Mouse (Mus musculus): ENCODE results near the gene Lhfpl2. TPM values are rescaled to one million over a fixed set of nuclear protein-coding genes. Genes with fewer than 3 reads are reported as not detected.

Gene Lhfpl2
- polyA plus RNA-seq, 1 experiment from 2014 or later: 34.2 TPM

DNA sequence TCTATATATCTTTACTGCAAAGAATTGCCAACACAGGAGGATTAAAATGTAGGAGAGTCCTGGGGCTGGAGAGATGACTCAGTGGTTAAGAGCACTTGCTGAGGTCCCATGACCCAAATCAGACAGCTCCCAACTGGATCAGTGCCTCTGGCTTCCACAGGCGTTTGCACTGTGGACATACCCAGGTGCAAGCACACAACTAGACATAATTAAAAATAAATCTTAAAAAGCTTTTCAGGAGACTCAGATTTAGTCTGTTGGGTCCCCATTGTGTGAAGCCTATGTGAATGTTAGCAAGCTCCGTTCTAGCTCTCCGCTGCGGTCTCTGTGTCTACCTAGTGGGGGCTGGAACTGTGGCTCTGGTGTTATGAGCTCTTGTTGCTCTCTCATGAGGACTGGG, 1.8 kb downstream of the Lhfpl2 start:
- 84% methylated on average over 4 of the region's 4 CpGs for WGBS
- H3K9me3 ChIP-seq: no peaks in the 10 kb centered on the region
- H3K36me3 ChIP-seq (replicated peaks): peaks cover 5% of the 10 kb centered on the region; the same call in 1 of the 2 replicates
- no peak overlapping the region for H3K27ac ChIP-seq (replicated peaks)
- peaks cover 81% of the 10 kb centered on the region for H3K4me1 ChIP-seq
- peaks cover 33% of the 10 kb centered on the region for H3K27me3 ChIP-seq (replicated peaks; ENCODE audit: low read depth, poor library complexity, severe bottlenecking)
- peak overlapping the region; percentile 91 for H3K4me3 ChIP-seq
- no peak for DNase-seq (ENCODE audit: low spot score)

DNA sequence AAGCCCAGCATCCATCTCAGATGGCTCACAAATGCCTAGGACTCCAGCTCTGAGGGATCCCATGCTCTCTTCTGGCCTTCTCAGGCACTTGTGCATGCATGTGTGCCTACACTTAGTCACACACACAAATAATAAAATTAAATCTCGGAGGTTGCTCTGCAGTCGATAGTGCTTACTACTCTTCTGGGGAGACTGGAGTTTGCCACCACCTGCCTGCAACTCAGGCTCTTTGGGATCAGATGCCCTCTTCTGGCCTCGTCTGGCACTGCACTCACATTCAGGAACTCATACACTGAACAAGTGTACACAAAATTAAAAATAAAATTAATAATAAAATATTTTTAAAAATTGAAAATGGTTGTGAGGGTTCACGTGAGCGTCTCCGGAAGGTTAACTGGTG, 2.2 kb downstream of the Lhfpl2 start:
- Histone ChIP-seq H3K9me3 (no peaks in the 10 kb centered on the region), H3K27me3 (replicated peaks; ENCODE audit: low read depth, poor library complexity, severe bottlenecking) (peaks cover 36% of the 10 kb centered on the region), H3K27ac (replicated peaks) (no peak overlapping the region), H3K4me3 (peak overlapping the region; percentile 91; the same call in 1 of the 2 replicates), H3K4me1 (peaks cover 84% of the 10 kb centered on the region), H3K36me3 (replicated peaks) (peaks cover 5% of the 10 kb centered on the region; the same call in 1 of the 2 replicates)
- peak; percentile 54 for DNase-seq (ENCODE audit: low spot score)
- WGBS: 84% methylated on average over 6 of the region's 6 CpGs

DNA sequence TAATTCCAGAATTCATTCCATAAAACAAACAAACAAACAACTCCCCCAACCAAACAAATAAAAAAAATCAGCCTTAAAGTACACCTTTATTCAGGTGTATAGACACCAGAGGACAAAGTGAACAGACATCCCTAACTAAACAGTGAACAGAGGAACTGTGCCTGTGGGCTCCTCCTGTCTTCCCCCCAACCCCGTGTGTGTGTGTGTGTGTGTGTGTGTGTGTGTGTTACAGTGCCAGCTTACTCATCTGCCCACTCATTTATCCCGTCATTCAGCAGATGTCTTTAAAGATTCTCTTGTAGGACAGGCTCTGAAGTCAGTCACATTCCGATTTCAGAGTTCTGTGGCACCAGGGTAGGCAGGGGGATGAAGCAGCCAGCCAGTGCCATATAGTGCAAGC, 2.9 kb downstream of the Lhfpl2 start:
- Histone ChIP-seq H3K27me3 (replicated peaks; ENCODE audit: low read depth, poor library complexity, severe bottlenecking) (peaks cover 43% of the 10 kb centered on the region), H3K4me1 (peaks cover 85% of the 10 kb centered on the region), H3K27ac (replicated peaks) (no peak overlapping the region), H3K9me3 (no peaks in the 10 kb centered on the region), H3K4me3 (no peak overlapping the region), H3K36me3 (replicated peaks) (peaks cover 5% of the 10 kb centered on the region; the same call in 1 of the 2 replicates)
- WGBS: 72% methylated on average over 3 of the region's 3 CpGs
- DNase-seq (ENCODE audit: low spot score): no peak

DNA sequence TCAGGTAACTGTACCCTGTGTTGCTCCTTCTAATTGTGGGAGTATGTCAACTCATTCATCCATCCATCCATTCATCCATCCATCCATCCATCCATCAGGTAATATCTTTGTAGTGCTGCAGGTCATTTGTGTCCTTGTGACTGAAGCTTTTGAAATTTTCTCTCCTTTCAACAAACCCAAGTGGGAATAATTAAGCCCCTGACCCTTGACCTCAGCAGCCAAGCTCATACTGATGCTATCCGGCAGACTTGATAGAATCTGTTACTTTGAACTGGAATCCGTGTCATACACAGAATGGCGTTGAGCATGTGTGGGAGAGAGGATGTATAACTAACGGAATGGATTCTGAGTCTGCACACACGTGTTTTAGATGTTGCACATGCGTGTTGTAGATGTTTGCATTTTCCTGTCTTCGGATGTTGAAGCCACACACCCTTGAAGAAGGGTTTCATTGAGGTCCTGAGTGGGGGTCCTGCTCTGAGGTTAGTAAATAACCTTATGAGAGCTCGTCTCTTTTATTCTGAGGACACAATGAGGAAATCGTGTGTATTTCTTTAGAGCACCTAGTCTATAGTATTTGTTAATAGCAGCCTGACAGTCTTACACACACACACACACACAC, 3.8 kb downstream of the Lhfpl2 start:
- peaks cover 52% of the 10 kb centered on the region for H3K27me3 ChIP-seq (replicated peaks; ENCODE audit: low read depth, poor library complexity, severe bottlenecking)
- WGBS: 42% methylated on average over 9 of the region's 9 CpGs
- DNase-seq (ENCODE audit: low spot score): peak; percentile 54
- H3K27ac ChIP-seq (replicated peaks): no peak overlapping the region
- peaks cover 92% of the 10 kb centered on the region for H3K4me1 ChIP-seq
- H3K36me3 ChIP-seq (replicated peaks): peaks cover 5% of the 10 kb centered on the region; the same call in 1 of the 2 replicates
- no peaks in the 10 kb centered on the region for H3K9me3 ChIP-seq
- H3K4me3 ChIP-seq: no peak overlapping the region

DNA sequence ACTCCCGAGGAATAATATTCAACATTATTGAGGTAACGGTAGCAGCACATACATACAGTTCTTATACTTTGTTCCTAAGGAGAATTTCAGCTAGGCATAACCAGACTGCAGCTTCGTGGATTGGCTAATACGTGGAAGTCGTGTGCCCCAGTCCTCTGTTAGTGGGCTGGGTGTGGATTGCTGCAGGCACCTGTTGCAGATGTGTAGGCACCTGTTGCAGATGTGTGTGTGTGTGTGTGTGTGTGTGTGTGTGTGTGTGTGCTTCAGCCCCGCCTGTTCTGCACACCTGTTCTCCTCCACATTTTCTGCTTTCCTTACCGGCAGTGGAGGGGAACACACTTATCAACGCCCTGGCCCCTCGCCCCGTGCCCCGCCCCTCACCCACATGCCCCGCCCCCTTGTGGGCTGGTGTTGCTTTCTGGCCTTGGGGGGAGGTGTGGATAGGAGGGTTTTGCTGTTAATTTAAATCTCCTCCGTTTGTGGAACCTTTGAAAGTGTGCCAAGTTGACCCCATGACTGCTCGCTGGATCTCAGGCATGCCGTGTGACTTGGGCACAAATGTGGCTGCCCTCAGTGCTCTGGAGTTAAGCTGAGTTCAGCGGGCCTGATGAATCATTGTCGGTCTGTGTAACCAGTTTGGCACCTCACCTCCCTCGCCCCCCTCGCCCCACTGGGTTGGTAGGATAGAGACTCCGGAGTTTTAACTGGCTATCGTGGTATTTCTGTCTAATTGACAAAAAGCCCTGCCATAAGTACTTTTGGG, 4.9 kb downstream of the Lhfpl2 start:
- Histone ChIP-seq H3K36me3 (replicated peaks) (peaks cover 5% of the 10 kb centered on the region; the same call in 1 of the 2 replicates), H3K27ac (replicated peaks) (peak overlapping the region; percentile 11; the same call in 1 of the 2 replicates), H3K4me1 (peaks cover 93% of the 10 kb centered on the region), H3K27me3 (replicated peaks; ENCODE audit: low read depth, poor library complexity, severe bottlenecking) (peaks cover 57% of the 10 kb centered on the region), H3K4me3 (peak overlapping the region; percentile 44), H3K9me3 (no peaks in the 10 kb centered on the region)
- peak; percentile 59 for DNase-seq (ENCODE audit: low spot score)
- 17% methylated on average over 21 of the region's 21 CpGs for WGBS

DNA sequence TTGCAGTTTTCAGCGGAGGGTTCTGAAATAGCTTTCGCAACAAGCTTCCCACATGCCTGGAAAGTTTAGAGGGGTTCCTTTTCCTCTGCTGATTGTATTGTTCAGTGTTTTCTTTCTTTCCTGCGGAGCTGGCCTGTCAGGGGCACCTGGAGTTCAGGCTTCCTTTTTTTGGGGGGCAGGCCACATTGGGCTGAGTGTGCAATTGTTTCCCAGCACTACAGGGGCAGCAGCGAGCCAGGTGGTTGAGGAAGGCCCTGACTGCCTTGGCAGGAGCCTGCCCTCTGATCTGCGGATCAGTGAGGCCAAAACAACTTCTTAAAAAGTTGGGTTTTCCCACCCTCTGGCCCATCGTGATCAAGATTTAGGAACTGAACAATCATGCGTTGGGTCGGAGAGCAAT, 5.6 kb downstream of the Lhfpl2 start:
- Histone ChIP-seq H3K36me3 (replicated peaks) (peaks cover 5% of the 10 kb centered on the region; the same call in 1 of the 2 replicates), H3K27ac (replicated peaks) (peak overlapping the region; percentile 11; the same call in 1 of the 2 replicates), H3K4me1 (peaks cover 95% of the 10 kb centered on the region), H3K27me3 (replicated peaks; ENCODE audit: low read depth, poor library complexity, severe bottlenecking) (peaks cover 63% of the 10 kb centered on the region), H3K4me3 (peak overlapping the region; percentile 44; the same call in 1 of the 2 replicates), H3K9me3 (no peaks in the 10 kb centered on the region)
- WGBS: 42% methylated on average over 8 of the region's 8 CpGs
- peak; percentile 21 for DNase-seq (ENCODE audit: low spot score)

DNA sequence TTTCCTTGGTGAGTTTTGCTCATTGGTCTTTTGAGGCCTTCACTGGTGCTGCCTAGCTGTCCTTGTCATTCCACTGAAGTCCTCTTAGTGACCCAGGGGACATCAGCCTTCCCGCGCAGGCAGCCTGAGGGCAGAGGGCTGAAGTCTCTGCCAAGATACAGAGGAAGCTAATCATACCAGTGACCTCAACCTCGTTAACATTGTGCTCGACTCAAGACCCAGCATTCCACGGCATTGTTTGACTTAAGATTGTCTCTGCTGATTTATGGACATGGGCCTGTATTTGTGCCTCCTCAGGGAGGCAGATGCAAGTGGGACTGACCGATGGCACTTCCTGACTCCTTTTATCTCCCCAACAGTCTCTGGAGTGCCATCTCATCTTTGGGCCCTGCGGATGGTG, 7.0 kb downstream of the Lhfpl2 start:
- peaks cover 95% of the 10 kb centered on the region for H3K4me1 ChIP-seq
- no peaks in the 10 kb centered on the region for H3K9me3 ChIP-seq
- no peak overlapping the region for H3K4me3 ChIP-seq
- 0 out of 2 replicates have a peak overlapping the region, but pooled peaks have one; percentile 4 for H3K27ac ChIP-seq (replicated peaks)
- WGBS: 11% methylated on average over 7 of the region's 7 CpGs
- DNase-seq (ENCODE audit: low spot score): no peak
- H3K27me3 ChIP-seq (replicated peaks; ENCODE audit: low read depth, poor library complexity, severe bottlenecking): peaks cover 57% of the 10 kb centered on the region
- H3K36me3 ChIP-seq (replicated peaks): peaks cover 3% of the 10 kb centered on the region; the same call in 1 of the 2 replicates

DNA sequence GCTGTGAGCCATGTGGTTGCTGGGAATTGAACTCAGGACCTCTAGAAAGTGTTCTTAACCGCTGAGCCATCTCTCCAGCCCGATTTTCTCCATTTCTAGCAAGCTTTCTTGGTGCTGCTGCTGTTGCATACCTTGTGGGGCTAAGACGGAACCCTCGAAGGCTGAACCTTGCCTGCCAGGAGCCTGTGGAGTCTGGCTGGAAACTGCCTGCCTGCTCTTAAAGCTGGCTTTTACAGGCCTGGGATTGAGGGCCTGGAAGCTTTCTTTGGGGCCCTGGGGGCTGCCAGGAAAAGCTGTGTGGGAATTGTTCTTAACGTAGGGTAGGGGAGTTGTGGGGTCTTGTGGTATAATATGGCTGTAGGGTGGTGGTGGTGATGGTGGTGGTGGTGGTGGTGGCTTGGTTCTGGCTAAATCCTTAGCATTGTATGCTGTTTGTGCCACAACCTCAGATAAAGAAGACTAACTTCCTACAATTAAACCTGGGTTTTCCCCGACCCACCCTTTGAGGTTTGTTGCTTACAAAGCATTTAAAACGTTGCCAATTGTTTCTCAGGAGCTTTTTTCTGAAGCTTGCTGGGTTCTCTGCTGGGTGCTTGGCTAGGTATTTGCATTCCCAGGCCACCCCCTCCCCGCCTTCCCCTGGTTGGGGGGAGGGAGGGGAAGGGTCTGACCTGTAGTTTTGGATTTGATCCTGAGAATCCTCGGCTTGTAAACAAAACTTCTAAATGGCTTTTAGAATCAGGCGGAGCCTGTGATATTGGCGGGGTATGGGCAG, 7.9 kb downstream of the Lhfpl2 start:
- Histone ChIP-seq H3K9me3 (no peaks in the 10 kb centered on the region), H3K27me3 (replicated peaks; ENCODE audit: low read depth, poor library complexity, severe bottlenecking) (peaks cover 59% of the 10 kb centered on the region), H3K4me3 (no peak overlapping the region), H3K27ac (replicated peaks) (0 out of 2 replicates have a peak overlapping the region, but pooled peaks have one; percentile 2), H3K4me1 (peaks cover 100% of the 10 kb centered on the region), H3K36me3 (replicated peaks) (no peaks in the 10 kb centered on the region)
- no peak for DNase-seq (ENCODE audit: low spot score)
- 22% methylated on average over 11 of the region's 11 CpGs for WGBS

DNA sequence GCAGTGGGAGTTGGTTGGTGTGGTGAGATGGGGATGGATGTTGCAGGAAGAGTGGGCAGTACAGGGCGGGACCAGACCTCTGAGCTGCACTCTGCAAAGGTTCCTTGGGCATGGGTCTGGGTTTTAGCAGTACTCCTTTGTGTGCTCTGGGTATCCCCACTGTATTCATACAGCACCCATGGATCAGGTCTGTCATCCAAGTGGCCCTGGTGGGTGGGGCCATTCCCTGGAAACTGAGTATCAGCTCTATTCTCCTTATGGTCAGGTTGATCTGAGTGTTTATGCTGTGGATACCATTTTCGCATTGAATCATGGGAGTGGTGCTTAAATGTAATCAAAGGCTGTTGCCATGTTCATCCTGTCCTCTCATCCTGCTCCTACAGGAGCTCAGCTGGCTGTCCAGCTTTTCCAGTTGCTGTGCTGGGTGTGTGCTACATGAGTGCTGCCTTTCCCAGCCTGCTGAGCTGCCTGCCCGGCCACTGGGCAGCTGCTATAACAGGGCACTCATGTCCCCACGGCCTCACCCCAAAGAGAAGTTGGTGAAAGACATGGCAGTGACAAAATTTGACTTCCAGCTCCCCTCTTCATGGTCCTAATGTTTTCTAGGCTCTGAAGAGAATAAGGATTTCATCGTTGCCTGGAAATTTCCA, 9.2 kb downstream of the Lhfpl2 start:
- Histone ChIP-seq H3K36me3 (replicated peaks) (peaks cover 8% of the 10 kb centered on the region), H3K4me3 (no peak overlapping the region), H3K4me1 (peaks cover 93% of the 10 kb centered on the region), H3K27me3 (replicated peaks; ENCODE audit: low read depth, poor library complexity, severe bottlenecking) (peaks cover 67% of the 10 kb centered on the region), H3K27ac (replicated peaks) (no peak overlapping the region), H3K9me3 (no peaks in the 10 kb centered on the region)
- 90% methylated on average over 5 of the region's 5 CpGs for WGBS
- no peak for DNase-seq (ENCODE audit: low spot score)

DNA sequence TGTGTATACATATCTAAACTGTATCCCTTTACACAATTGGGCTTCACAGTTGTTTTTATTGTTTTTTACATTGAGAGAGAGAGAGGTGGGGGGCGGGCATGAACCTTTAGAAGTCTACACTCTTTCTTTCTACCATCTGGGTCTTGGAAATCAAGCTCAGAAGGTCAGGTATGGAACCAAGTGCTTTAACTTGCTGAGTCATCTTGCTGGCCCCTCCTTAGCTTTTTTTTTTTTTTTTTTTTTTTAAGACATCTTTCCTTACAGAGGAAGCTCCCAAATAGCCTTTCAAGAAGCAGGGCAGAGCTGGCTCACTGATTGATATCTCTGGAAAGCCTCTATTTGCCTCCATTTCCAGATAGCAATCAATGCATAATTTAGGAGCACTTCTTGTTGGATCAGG, 10.7 kb downstream of the Lhfpl2 start:
- DNase-seq (ENCODE audit: low spot score): no peak
- H3K4me3 ChIP-seq: no peak overlapping the region
- no peak overlapping the region for H3K27ac ChIP-seq (replicated peaks)
- peaks cover 90% of the 10 kb centered on the region for H3K4me1 ChIP-seq
- H3K27me3 ChIP-seq (replicated peaks; ENCODE audit: low read depth, poor library complexity, severe bottlenecking): peaks cover 72% of the 10 kb centered on the region
- no peaks in the 10 kb centered on the region for H3K9me3 ChIP-seq
- WGBS: 98% methylated on average over 1 of the region's 1 CpGs
- H3K36me3 ChIP-seq (replicated peaks): peaks cover 11% of the 10 kb centered on the region

DNA sequence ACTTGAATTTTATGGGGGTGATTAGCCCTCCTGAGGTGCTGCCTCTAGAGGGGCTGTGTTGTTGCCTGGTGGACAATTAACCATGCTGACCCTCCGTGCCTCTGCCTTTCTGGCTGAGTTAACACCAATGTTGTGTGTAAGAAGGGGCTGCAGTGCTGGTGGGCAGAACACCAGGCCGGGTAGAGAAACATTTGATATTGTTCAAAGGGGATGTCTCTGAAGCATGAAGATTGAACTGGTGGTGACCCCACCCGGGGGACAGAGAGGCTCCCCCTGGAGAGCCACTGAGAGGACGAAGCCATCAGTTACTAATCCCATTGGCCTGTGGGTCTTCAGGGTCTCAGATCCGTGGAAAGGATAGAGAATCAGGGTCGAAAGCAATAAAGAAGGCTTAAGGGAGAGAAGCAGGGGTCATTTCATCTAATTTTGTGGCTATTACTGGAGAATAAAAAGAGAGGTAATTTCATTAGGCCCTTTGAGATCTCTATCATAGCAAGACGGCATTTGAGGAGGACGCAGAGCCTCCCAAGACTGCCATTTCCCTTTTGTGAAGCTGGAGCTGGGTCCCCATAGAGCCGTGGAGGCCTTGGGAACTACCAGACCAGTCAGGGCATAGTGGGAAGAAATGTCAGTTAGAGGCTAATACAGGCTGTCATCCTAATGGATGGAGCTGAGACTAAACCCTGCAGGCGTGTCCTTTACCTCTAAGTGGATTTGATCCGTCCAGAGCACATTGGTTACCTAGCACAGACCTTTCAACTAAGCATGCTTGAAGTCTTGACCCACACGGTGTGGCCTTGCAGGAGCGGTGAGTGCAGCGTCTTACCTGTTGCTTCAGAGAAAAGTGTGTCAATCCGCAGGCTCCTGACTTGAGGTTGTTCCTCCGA, 12.1 kb downstream of the Lhfpl2 start:
- Histone ChIP-seq H3K27me3 (replicated peaks; ENCODE audit: low read depth, poor library complexity, severe bottlenecking) (peaks cover 61% of the 10 kb centered on the region), H3K9me3 (no peaks in the 10 kb centered on the region), H3K4me1 (peaks cover 90% of the 10 kb centered on the region), H3K27ac (replicated peaks) (peak overlapping the region; percentile 40; the same call in 1 of the 2 replicates), H3K36me3 (replicated peaks) (peaks cover 11% of the 10 kb centered on the region), H3K4me3 (no peak overlapping the region)
- whole genome bisulfite sequencing: 43% methylated on average over 16 of the region's 16 CpGs
- DNase-seq (ENCODE audit: low spot score): peak; percentile 56

Data from embryonic facial prominence, embryonic 10.5 days (tissue).